Mouse (Mus musculus): ENCODE data around the gene Obsl1. TPM values are rescaled to one million over a fixed set of nuclear protein-coding genes. Genes with fewer than 3 reads are reported as not detected.

Gene Obsl1
- 17.1 and 17.6 TPM in 2 replicates for polyA plus RNA-seq (2015; fragmentation: Nextera tagmentation; extraction: Ambion mirVana)

DNA sequence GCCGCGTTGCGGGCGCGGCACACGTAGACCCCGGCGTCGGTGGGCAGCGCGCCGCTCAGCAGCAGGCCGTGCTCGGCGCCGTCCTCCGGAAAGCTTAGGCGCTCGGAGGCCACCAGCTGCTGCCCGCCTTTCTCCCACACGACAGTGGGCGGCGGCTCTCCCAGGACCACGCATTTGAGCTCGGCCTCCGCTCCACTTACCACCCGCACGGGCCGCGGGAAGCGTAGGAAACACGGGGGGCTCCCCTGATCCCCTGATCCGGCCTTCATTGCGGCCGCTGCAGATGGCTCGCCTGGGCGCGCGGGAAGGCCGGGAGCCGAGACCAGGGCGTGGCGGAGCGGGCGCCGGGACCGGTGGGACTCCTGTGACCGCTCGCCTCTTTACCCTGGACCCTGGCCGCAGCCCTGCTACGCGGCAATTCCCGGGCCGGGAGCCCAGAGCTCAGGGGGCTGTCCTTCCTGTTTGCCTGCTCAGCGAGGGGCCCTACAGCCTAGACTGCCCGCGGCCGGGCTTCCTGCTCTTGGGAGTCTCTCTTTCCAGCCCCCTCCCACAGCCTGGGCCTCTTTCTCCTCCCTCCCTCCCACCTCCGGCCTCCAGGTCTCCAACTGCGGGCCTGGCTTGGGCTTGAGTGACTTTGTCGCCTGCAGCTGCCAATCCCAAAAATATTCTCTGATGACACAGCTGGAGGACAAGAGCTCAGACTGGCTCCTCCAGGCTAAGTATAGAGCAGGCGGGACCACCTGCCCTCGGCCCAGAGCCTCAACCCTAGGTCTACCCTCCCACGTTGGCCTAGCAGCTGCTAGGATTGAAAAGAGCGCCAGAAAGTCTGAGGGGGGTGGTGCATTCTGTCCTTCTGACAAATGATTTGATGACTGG is at the start of gene Obsl1:
TSS of gene Obsl1 (minus strand) at position 497 of the 876 bp plus-strand sequence.
- peaks cover 24% of the 10 kb centered on the region; the same call in 1 of the 2 replicates for H3K36me3 ChIP-seq (ENCODE audit: control insufficient read depth, insufficient read depth)
- peak within 1 kb of the TSS; percentile 98 for H3K4me2 ChIP-seq (replicated peaks; ENCODE audit: low read depth)
- ATAC-seq, result peak; percentile 57; the same call in 1 of the 2 replicates
- TF ChIP-seq CTCF (IDR thresholded peaks at IDR 0.05; ENCODE audit: low read depth), result no peak
- no peaks in the 10 kb centered on the region for H3K27me3 ChIP-seq (replicated peaks; ENCODE audit: control insufficient read depth, insufficient read depth, low read length)
- no peaks in the 10 kb centered on the region; the same call in 1 of the 2 replicates for H3K4me1 ChIP-seq (replicated peaks; ENCODE audit: control insufficient read depth, insufficient read depth, low read length)
- no peaks in the 10 kb centered on the region for H3K9me3 ChIP-seq (ENCODE audit: control insufficient read depth)
- H3K9ac ChIP-seq (ENCODE audit: low read depth, low read length), result peak within 1 kb of the TSS; percentile 91
- under 1% methylated on average over 61 of the region's 65 CpGs for WGBS
- H3K4me3 ChIP-seq (ENCODE audit: low read depth, low read length), result peak within 1 kb of the TSS; percentile 78
- H3K27ac ChIP-seq (ENCODE audit: low read depth, low read length), result peak within 1 kb of the TSS; percentile 90

- WGBS, result 86% methylated on average over 7 of the region's 7 CpGs
- H3K27me3 ChIP-seq (replicated peaks; ENCODE audit: control insufficient read depth, insufficient read depth, low read length), result no peaks in the 10 kb centered on the region
These were observed 49.4 kb upstream of the Obsl1 start for GRCm38 (mm10) chr1:75555680-75556079.

GRCm38 (mm10) chr1:75550586-75550985 is 44.3 kb upstream of the Obsl1 start:
- Histone ChIP-seq H3K4me3 (ENCODE audit: low read depth, low read length) (no peak overlapping the region), H3K9me3 (ENCODE audit: control insufficient read depth) (no peaks in the 10 kb centered on the region), H3K36me3 (ENCODE audit: control insufficient read depth, insufficient read depth) (peaks cover 8% of the 10 kb centered on the region; the same call in 1 of the 2 replicates), H3K4me2 (replicated peaks; ENCODE audit: low read depth) (no peak overlapping the region), H3K27ac (ENCODE audit: low read depth, low read length) (no peak overlapping the region), H3K9ac (ENCODE audit: low read depth, low read length) (no peak overlapping the region), H3K27me3 (replicated peaks; ENCODE audit: control insufficient read depth, insufficient read depth, low read length) (no peaks in the 10 kb centered on the region), H3K4me1 (replicated peaks; ENCODE audit: control insufficient read depth, insufficient read depth, low read length) (0 out of 2 replicates have a peak, but pooled peaks cover 2% of the 10 kb centered on the region)
- ATAC-seq, result no peak
- no peak for TF ChIP-seq CTCF (IDR thresholded peaks at IDR 0.05; ENCODE audit: low read depth)
- WGBS, result 80% methylated on average over 15 of the region's 15 CpGs

More at GRCm38 (mm10) chr1:75555680-75556079, 49.4 kb upstream of the Obsl1 start:
- no peak overlapping the region for H3K27ac ChIP-seq (ENCODE audit: low read depth, low read length)
- H3K4me3 ChIP-seq (ENCODE audit: low read depth, low read length), result no peak overlapping the region
- H3K36me3 ChIP-seq (ENCODE audit: control insufficient read depth, insufficient read depth), result peaks cover 8% of the 10 kb centered on the region; the same call in 1 of the 2 replicates
- ATAC-seq, result no peak
- TF ChIP-seq CTCF (IDR thresholded peaks at IDR 0.05; ENCODE audit: low read depth), result no peak
- H3K9me3 ChIP-seq (ENCODE audit: control insufficient read depth), result no peaks in the 10 kb centered on the region
- no peaks in the 10 kb centered on the region for H3K4me1 ChIP-seq (replicated peaks; ENCODE audit: control insufficient read depth, insufficient read depth, low read length)
- no peak overlapping the region for H3K9ac ChIP-seq (ENCODE audit: low read depth, low read length)
- H3K4me2 ChIP-seq (replicated peaks; ENCODE audit: low read depth), result no peak overlapping the region

DNA sequence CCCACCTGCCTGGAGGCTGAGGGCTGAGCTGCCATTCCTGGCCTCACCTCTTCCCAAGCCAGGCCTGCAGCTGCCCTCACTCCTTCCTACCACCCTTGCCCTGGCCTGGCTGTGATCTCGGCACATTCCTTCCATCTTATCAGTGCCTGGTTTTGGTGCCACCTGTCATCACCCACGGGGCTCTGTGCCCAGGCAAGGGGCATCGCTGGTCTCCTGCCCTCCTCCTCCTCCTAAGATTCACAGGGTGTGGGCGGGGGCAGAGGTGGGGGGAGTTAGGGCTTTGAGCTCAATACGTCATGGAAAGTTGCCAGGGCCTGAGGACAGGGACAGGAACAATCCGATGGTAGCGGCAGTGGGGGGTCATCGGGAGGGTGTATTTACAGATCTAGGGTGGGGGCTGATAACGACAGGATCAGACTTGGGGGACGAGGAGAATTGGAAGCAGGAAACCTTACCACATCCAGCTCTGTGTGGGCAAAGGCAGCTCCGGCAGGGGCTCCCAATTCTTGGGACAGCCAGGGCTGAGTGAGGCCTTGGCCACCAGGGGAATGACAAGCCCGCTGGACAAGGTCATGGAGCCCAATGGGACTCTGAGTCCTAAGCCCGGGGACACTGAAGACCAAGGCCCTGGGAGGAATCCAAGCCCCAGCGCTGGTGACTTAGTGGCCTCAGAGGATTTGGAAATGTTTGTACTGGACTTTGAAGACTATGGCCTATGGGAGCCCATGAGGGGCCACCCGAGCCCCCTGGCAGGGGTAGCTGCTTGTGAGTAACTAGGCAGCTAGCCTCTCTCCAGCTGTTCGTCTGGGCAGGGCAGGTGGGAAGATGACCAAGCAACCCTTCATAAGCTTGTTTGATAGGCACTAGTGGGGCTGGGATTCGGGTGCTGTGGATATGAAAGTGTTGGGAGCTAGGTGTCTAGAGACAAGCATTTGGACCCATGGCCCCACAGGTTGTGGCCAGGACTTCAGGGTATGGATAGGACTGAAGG is 43.3 kb upstream of the Obsl1 start:
- Histone ChIP-seq H3K4me2 (replicated peaks; ENCODE audit: low read depth) (no peak overlapping the region), H3K9me3 (ENCODE audit: control insufficient read depth) (no peaks in the 10 kb centered on the region), H3K4me1 (replicated peaks; ENCODE audit: control insufficient read depth, insufficient read depth, low read length) (0 out of 2 replicates have a peak, but pooled peaks cover 2% of the 10 kb centered on the region), H3K27me3 (replicated peaks; ENCODE audit: control insufficient read depth, insufficient read depth, low read length) (no peaks in the 10 kb centered on the region), H3K27ac (ENCODE audit: low read depth, low read length) (no peak overlapping the region), H3K9ac (ENCODE audit: low read depth, low read length) (no peak overlapping the region), H3K4me3 (ENCODE audit: low read depth, low read length) (no peak overlapping the region), H3K36me3 (ENCODE audit: control insufficient read depth, insufficient read depth) (peaks cover 5% of the 10 kb centered on the region; the same call in 1 of the 2 replicates)
- no peak for TF ChIP-seq CTCF (IDR thresholded peaks at IDR 0.05; ENCODE audit: low read depth)
- ATAC-seq, result no peak
- WGBS, result 69% methylated on average over 17 of the region's 17 CpGs

GRCm38 (mm10) chr1:75548871-75549270 is 42.6 kb upstream of the Obsl1 start:
- Histone ChIP-seq H3K27ac (ENCODE audit: low read depth, low read length) (no peak overlapping the region), H3K36me3 (ENCODE audit: control insufficient read depth, insufficient read depth) (peaks cover 5% of the 10 kb centered on the region; the same call in 1 of the 2 replicates), H3K27me3 (replicated peaks; ENCODE audit: control insufficient read depth, insufficient read depth, low read length) (no peaks in the 10 kb centered on the region), H3K9ac (ENCODE audit: low read depth, low read length) (no peak overlapping the region), H3K4me3 (ENCODE audit: low read depth, low read length) (no peak overlapping the region), H3K9me3 (ENCODE audit: control insufficient read depth) (no peaks in the 10 kb centered on the region), H3K4me2 (replicated peaks; ENCODE audit: low read depth) (no peak overlapping the region), H3K4me1 (replicated peaks; ENCODE audit: control insufficient read depth, insufficient read depth, low read length) (0 out of 2 replicates have a peak, but pooled peaks cover 2% of the 10 kb centered on the region)
- 85% methylated on average over 17 of the region's 17 CpGs for WGBS
- ATAC-seq, result no peak
- TF ChIP-seq CTCF (IDR thresholded peaks at IDR 0.05; ENCODE audit: low read depth), result no peak

Data from intestine, postnatal 0 days (tissue).